Mouse (Mus musculus) kidney, adult 2 months (tissue): ENCODE measurements around the gene Tcf19. TPM values are rescaled to one million over a fixed set of nuclear protein-coding genes. Genes with fewer than 3 reads are reported as not detected.

Experiments
- DNase-seq: peaks from one replicate; pipeline ENCODE4 v3.0.0; 2021
- H3K27ac ChIP-seq: fragments of 200-500 bp; 2 replicates; pipeline ENCODE4 v1.5.1; 2012; ENCODE audit warnings: low read depth, low read length, control low read depth, inconsistent platforms; ENCODE audit not compliant: insufficient read depth
- H3K27me3 ChIP-seq: fragments of 200-500 bp; replicated peaks from 2 replicates; pipeline ENCODE4 v1.6.1; 2012; ENCODE audit warnings: mild to moderate bottlenecking, moderate library complexity, low read length, inconsistent platforms; ENCODE audit not compliant: control insufficient read depth, insufficient read depth
- H3K36me3 ChIP-seq: fragments of 200-500 bp; 2 replicates; pipeline ENCODE4 v1.6.1; 2012; ENCODE audit warnings: mild to moderate bottlenecking, moderate library complexity, low read length, inconsistent platforms; ENCODE audit not compliant: control insufficient read depth, insufficient read depth
- H3K4me1 ChIP-seq: fragments of 200-500 bp; 2 replicates; pipeline ENCODE4 v1.6.1; 2011; ENCODE audit warnings: low read length; ENCODE audit not compliant: control insufficient read depth, insufficient read depth
- H3K4me3 ChIP-seq: fragments of 200-500 bp; 2 replicates; pipeline ENCODE4 v1.5.1; 2011; ENCODE audit warnings: mild to moderate bottlenecking, low read depth, low read length, control low read depth; ENCODE audit not compliant: insufficient read depth
- CTCF ChIP-seq: fragments of 200-500 bp; conservative IDR thresholded peaks from 2 replicates; pipeline ENCODE4 v1.5.1; 2011; ENCODE audit warnings: low read depth, mild to moderate bottlenecking, control low read depth, low read length, moderate library complexity, mixed read lengths; ENCODE audit not compliant: insufficient read depth, insufficient read length
- POLR2A ChIP-seq: fragments of 200-500 bp; IDR thresholded peaks from one replicate; pipeline ENCODE4 v1.6.1; 2011; ENCODE audit warnings: low read depth, low read length, control low read depth
- WGBS: fragments of 180-500 bp; shearing (Covaris S2); methylation state at CpG from one replicate; pipeline ENCODE4 v1.1.7; 2018; 5-methylcytosine and 5-hydroxymethylcytosine counted together
- polyA plus RNA-seq: library from polyadenylated mRNA; depleted of rRNA; stranded (reverse); fragments of >200 nt; gene quantifications from 2 replicates; pipeline ENCODE4 v1.2.3, GENCODE M21; 2012

The Tcf19 gene
- polyA plus RNA-seq, 1 experiment: 5.6 TPM

GRCm38 (mm10) chr17:35534343-35534742, 17.7 kb upstream of the Tcf19 start:
- peak; percentile 81 for DNase-seq
- Histone ChIP-seq H3K36me3 (no peaks in the 10 kb centered on the region), H3K4me1 (no peaks in the 10 kb centered on the region), H3K27ac (no peak overlapping the region), H3K27me3 (no peaks in the 10 kb centered on the region), H3K4me3 (no peak overlapping the region)
- 5% methylated on average over 6 of the region's 6 CpGs for WGBS
- peak; percentile 92 for TF ChIP-seq CTCF
- no peak for TF ChIP-seq POLR2A

- Histone ChIP-seq H3K36me3 (no peaks in the 10 kb centered on the region), H3K4me3 (no peak within 1 kb of the TSS), H3K27me3 (no peaks in the 10 kb centered on the region), H3K27ac (no peak within 1 kb of the TSS), H3K4me1 (no peaks in the 10 kb centered on the region)
- WGBS: 35% methylated on average over 7 of the region's 7 CpGs
- TF ChIP-seq POLR2A (no peak), CTCF (no peak)
- no peak for DNase-seq
Measured at GRCm38 (mm10) chr17:35532901-35533300, 16.3 kb upstream of the Tcf19 start, which contains the start of gene Psors1c2. TSS of gene Psors1c2 (plus strand) at chr17:35533201.

- H3K27ac ChIP-seq: no peak overlapping the region
- 9% methylated on average over 3 of the region's 3 CpGs for WGBS
- no peak for DNase-seq
- H3K36me3 ChIP-seq: no peaks in the 10 kb centered on the region
- no peaks in the 10 kb centered on the region for H3K4me1 ChIP-seq
- H3K4me3 ChIP-seq: no peak overlapping the region
- no peaks in the 10 kb centered on the region for H3K27me3 ChIP-seq
- TF ChIP-seq CTCF: no peak
- TF ChIP-seq POLR2A: no peak
Measured at GRCm38 (mm10) chr17:35532360-35532759, 15.7 kb upstream of the Tcf19 start.

GRCm38 (mm10) chr17:35526644-35527043, 10.0 kb upstream of the Tcf19 start:
- TF ChIP-seq CTCF: no peak
- no peak for TF ChIP-seq POLR2A
- Histone ChIP-seq H3K4me3 (no peak overlapping the region), H3K4me1 (no peaks in the 10 kb centered on the region), H3K27me3 (no peaks in the 10 kb centered on the region), H3K27ac (no peak overlapping the region), H3K36me3 (no peaks in the 10 kb centered on the region)
- WGBS: 80% methylated on average over 8 of the region's 8 CpGs
- DNase-seq: no peak

- 82% methylated on average over 9 of the region's 9 CpGs for WGBS
- no peak for TF ChIP-seq POLR2A
- TF ChIP-seq CTCF: no peak
- H3K27ac ChIP-seq: no peak overlapping the region
- DNase-seq: no peak
- no peaks in the 10 kb centered on the region for H3K36me3 ChIP-seq
- H3K4me1 ChIP-seq: no peaks in the 10 kb centered on the region
- no peak overlapping the region for H3K4me3 ChIP-seq
- H3K27me3 ChIP-seq: no peaks in the 10 kb centered on the region
Measured at GRCm38 (mm10) chr17:35524354-35524753, 7.7 kb upstream of the Tcf19 start.

GRCm38 (mm10) chr17:35517526-35517925, 902 bp upstream of the Tcf19 start:
- Histone ChIP-seq H3K27ac (no peak overlapping the region), H3K36me3 (no peaks in the 10 kb centered on the region), H3K27me3 (no peaks in the 10 kb centered on the region), H3K4me1 (no peaks in the 10 kb centered on the region; the same call in 1 of the 2 replicates), H3K4me3 (peak overlapping the region; percentile 62)
- no peak for DNase-seq
- 7% methylated on average over 12 of the region's 12 CpGs for WGBS
- TF ChIP-seq POLR2A: no peak
- no peak for TF ChIP-seq CTCF

- Histone ChIP-seq H3K36me3 (no peaks in the 10 kb centered on the region), H3K27ac (no peak overlapping the region), H3K27me3 (no peaks in the 10 kb centered on the region), H3K4me1 (no peaks in the 10 kb centered on the region; the same call in 1 of the 2 replicates), H3K4me3 (peak overlapping the region; percentile 57)
- TF ChIP-seq CTCF (no peak), POLR2A (no peak)
- WGBS: 8% methylated on average over 25 of the region's 25 CpGs
- DNase-seq: no peak
Measured at GRCm38 (mm10) chr17:35515911-35516640, 548 bp downstream of the Tcf19 start.

- TF ChIP-seq CTCF: no peak
- no peak for TF ChIP-seq POLR2A
- no peaks in the 10 kb centered on the region for H3K36me3 ChIP-seq
- no peak overlapping the region for H3K27ac ChIP-seq
- 71% methylated on average over 6 of the region's 6 CpGs for WGBS
- no peaks in the 10 kb centered on the region; the same call in 1 of the 2 replicates for H3K4me1 ChIP-seq
- no peak for DNase-seq
- H3K27me3 ChIP-seq: no peaks in the 10 kb centered on the region
- H3K4me3 ChIP-seq: no peak overlapping the region
Measured at GRCm38 (mm10) chr17:35514756-35515155, 1.9 kb downstream of the Tcf19 start.
